Mouse (Mus musculus) spleen, postnatal 36 days (tissue): ENCODE results near the gene Zfp963.
A peak's percentile ranks its signal among the peaks of the same experiment; 100 is the strongest.

Experiments
- DNase-seq, 2 experiments: peaks; one replicate each; pipeline ENCODE4 v3.0.0; 2022; ENCODE audit warnings: low spot score in 2 of 2, mixed read lengths in 1 of 2

The Zfp963 gene

GRCm38 (mm10) chr8:69749544-69750454 is at the start of gene Zfp963:
Gene Zfp963 (minus strand): TSS chr8:69749970.
- peak; percentile 94 for DNase-seq

- no peak for DNase-seq
These were observed 49.5 kb upstream of the Zfp963 start for GRCm38 (mm10) chr8:69799261-69799660.

- DNase-seq, result no peak
These were observed 47.9 kb upstream of the Zfp963 start for GRCm38 (mm10) chr8:69797661-69798060.

GRCm38 (mm10) chr8:69796721-69797345 is 47.1 kb upstream of the Zfp963 start:
- no peak for DNase-seq

- DNase-seq, result no peak
These were observed 45.1 kb upstream of the Zfp963 start for GRCm38 (mm10) chr8:69794901-69795300.

- no peak for DNase-seq
These were observed 44.3 kb upstream of the Zfp963 start for GRCm38 (mm10) chr8:69794096-69794495.

- no peak for DNase-seq
These were observed 43.9 kb upstream of the Zfp963 start for GRCm38 (mm10) chr8:69793666-69794065.

GRCm38 (mm10) chr8:69791415-69792068 is 41.8 kb upstream of the Zfp963 start:
- peak; percentile 32 to 36 for DNase-seq

- DNase-seq, result peak; percentile 90 to 92
These were observed 41.1 kb upstream of the Zfp963 start, which contains the start of the genes Atp13a1 and Zfp866 for GRCm38 (mm10) chr8:69790773-69791367. Gene Atp13a1 (plus strand): TSS chr8:69791163. Gene Zfp866 (minus strand): TSS chr8:69791178.

GRCm38 (mm10) chr8:69790364-69790763 is 40.6 kb upstream of the Zfp963 start:
- no peak for DNase-seq

- no peak for DNase-seq
These were observed 40.0 kb upstream of the Zfp963 start for GRCm38 (mm10) chr8:69789731-69790130.

GRCm38 (mm10) chr8:69789105-69789504 is 39.3 kb upstream of the Zfp963 start:
- no peak for DNase-seq

- no peak for DNase-seq
These were observed 27.3 kb upstream of the Zfp963 start for GRCm38 (mm10) chr8:69777111-69777510.

- no peak for DNase-seq
These were observed 25.4 kb upstream of the Zfp963 start for GRCm38 (mm10) chr8:69775149-69775534.

GRCm38 (mm10) chr8:69774503-69775148 is 24.9 kb upstream of the Zfp963 start, which contains the start of gene Gm20422:
Gene Gm20422 (minus strand): TSS chr8:69774886.
- peak; percentile 91 to 94 for DNase-seq

- no peak for DNase-seq
These were observed 22.3 kb upstream of the Zfp963 start for GRCm38 (mm10) chr8:69772106-69772505.

GRCm38 (mm10) chr8:69771221-69771620 is 21.5 kb upstream of the Zfp963 start:
- no peak for DNase-seq

GRCm38 (mm10) chr8:69761814-69762445 is 12.2 kb upstream of the Zfp963 start:
- no peak for DNase-seq

- DNase-seq, result no peak
These were observed 8.5 kb upstream of the Zfp963 start for GRCm38 (mm10) chr8:69758316-69758715.

GRCm38 (mm10) chr8:69752437-69752836 is 2.7 kb upstream of the Zfp963 start:
- DNase-seq, result no peak

- DNase-seq, result no peak
These were observed 8.5 kb downstream of the Zfp963 start for GRCm38 (mm10) chr8:69741231-69741630.
